Mouse (Mus musculus) midbrain, embryonic 11.5 days (tissue): ENCODE measurements at regions not wholly inside any gene's neighbourhood (a gene's known extent, or its start where the extent isn't known, plus 50 kb on each side); places are given as distances from the start of the nearest gene placed in this dataset.

Source experiments
- ATAC-seq: fragments of 200-750 bp; cut with Nextera tagmentation; 2 replicates; pipeline ENCODE4 v1.8.0; 2017; ENCODE audit warnings: moderate TSS enrichment, moderate library complexity; ENCODE audit not compliant: low FRiP score
- DNase-seq: peaks from one replicate; pipeline ENCODE4 v3.0.0; 2015; ENCODE audit warnings: low spot score; ENCODE audit errors: missing footprints
- H3K27ac ChIP-seq: fragments of 300-500 bp; sonication (generic); 2 replicates; pipeline ENCODE4 v1.5.1; 2014; ENCODE audit warnings: low read depth, low read length
- H3K27me3 ChIP-seq: fragments of 300-500 bp; sonication (generic); 2 replicates; pipeline ENCODE4 v1.6.1; 2014; ENCODE audit warnings: mild to moderate bottlenecking, low read length, moderate library complexity, mixed read lengths; ENCODE audit not compliant: control insufficient read depth, insufficient read depth
- H3K36me3 ChIP-seq: fragments of 300-500 bp; sonication (generic); 2 replicates; pipeline ENCODE4 v1.6.1; 2014; ENCODE audit warnings: mild to moderate bottlenecking, low read length, moderate library complexity, mixed read lengths; ENCODE audit not compliant: control insufficient read depth, insufficient read depth
- H3K4me1 ChIP-seq: fragments of 300-500 bp; sonication (generic); 2 replicates; pipeline ENCODE4 v1.6.1; 2014; ENCODE audit warnings: low read length; ENCODE audit not compliant: control insufficient read depth, insufficient read depth
- H3K4me2 ChIP-seq: fragments of 300-500 bp; sonication (generic); 2 replicates; pipeline ENCODE4 v1.6.1; 2014; ENCODE audit warnings: mild to moderate bottlenecking, moderate library complexity
- H3K4me3 ChIP-seq: fragments of 300-500 bp; sonication (generic); 2 replicates; pipeline ENCODE4 v1.5.1; 2014; ENCODE audit warnings: low read depth, low read length
- H3K9ac ChIP-seq: fragments of 300-500 bp; sonication (generic); 2 replicates; pipeline ENCODE4 v1.6.1; 2014; ENCODE audit warnings: low read length
- H3K9me3 ChIP-seq: fragments of 300-500 bp; sonication (generic); 2 replicates; pipeline ENCODE4 v1.6.1; 2016; ENCODE audit warnings: low read length; ENCODE audit not compliant: control insufficient read depth
- WGBS: fragments of 180-500 bp; shearing (Covaris S2); extraction: QIAGEN DNeasy Blood & Tissue Kit; methylation state at CpG from one replicate; pipeline ENCODE4 v1.1.7; 2014; 5-methylcytosine and 5-hydroxymethylcytosine counted together

- Histone ChIP-seq H3K9ac (no peak overlapping the region), H3K4me3 (no peak overlapping the region), H3K4me2 (no peak overlapping the region), H3K9me3 (no peaks in the 10 kb centered on the region), H3K27ac (no peak overlapping the region), H3K4me1 (no peaks in the 10 kb centered on the region), H3K27me3 (no peaks in the 10 kb centered on the region), H3K36me3 (no peaks in the 10 kb centered on the region)
- 69% methylated on average over 3 of the region's 3 CpGs for WGBS
- ATAC-seq (peak; percentile 65), DNase-seq (no peak)
Measured at GRCm38 (mm10) chr5:78993258-78993657, 1585.4 kb upstream of the Igfbp7 start.

- 92% methylated on average over 1 of the region's 1 CpGs for WGBS
- H3K36me3 ChIP-seq, result no peaks in the 10 kb centered on the region
Measured at GRCm38 (mm10) chr5:78989714-78990113, 1581.9 kb upstream of the Igfbp7 start.

GRCm38 (mm10) chr5:78976480-78977041 is 1568.7 kb upstream of the Igfbp7 start:
- Histone ChIP-seq H3K4me1 (no peaks in the 10 kb centered on the region), H3K4me2 (no peak overlapping the region), H3K36me3 (no peaks in the 10 kb centered on the region), H3K9ac (no peak overlapping the region), H3K4me3 (no peak overlapping the region), H3K27me3 (no peaks in the 10 kb centered on the region), H3K27ac (no peak overlapping the region), H3K9me3 (no peaks in the 10 kb centered on the region)
- WGBS, result 88% methylated on average over 3 of the region's 3 CpGs
- ATAC-seq (no peak), DNase-seq (no peak)

More at GRCm38 (mm10) chr5:78989714-78990113, 1581.9 kb upstream of the Igfbp7 start:
- H3K9me3 ChIP-seq, result no peaks in the 10 kb centered on the region
- DNase-seq (no peak), ATAC-seq (no peak)
- no peak overlapping the region for H3K27ac ChIP-seq
- H3K4me1 ChIP-seq, result no peaks in the 10 kb centered on the region
- no peak overlapping the region for H3K4me3 ChIP-seq
- no peaks in the 10 kb centered on the region for H3K27me3 ChIP-seq
- no peak overlapping the region for H3K9ac ChIP-seq
- no peak overlapping the region for H3K4me2 ChIP-seq

- no peaks in the 10 kb centered on the region for H3K36me3 ChIP-seq
- H3K9ac ChIP-seq, result no peak overlapping the region
- H3K27ac ChIP-seq, result no peak overlapping the region
- no peaks in the 10 kb centered on the region for H3K4me1 ChIP-seq
- H3K4me3 ChIP-seq, result no peak overlapping the region
- no peaks in the 10 kb centered on the region for H3K27me3 ChIP-seq
- no peak for ATAC-seq
- H3K9me3 ChIP-seq, result no peaks in the 10 kb centered on the region
- no peak for DNase-seq
- no peak overlapping the region for H3K4me2 ChIP-seq
Measured at GRCm38 (mm10) chr5:78945702-78946101, 1537.9 kb upstream of the Igfbp7 start.

GRCm38 (mm10) chr5:78921860-78922610 is 1514.2 kb upstream of the Igfbp7 start:
- no peak for ATAC-seq
- H3K27ac ChIP-seq, result no peak overlapping the region
- no peaks in the 10 kb centered on the region for H3K27me3 ChIP-seq
- H3K4me2 ChIP-seq, result no peak overlapping the region
- H3K4me3 ChIP-seq, result no peak overlapping the region
- no peak for DNase-seq
- H3K36me3 ChIP-seq, result no peaks in the 10 kb centered on the region
- H3K9me3 ChIP-seq, result no peaks in the 10 kb centered on the region
- WGBS, result 68% methylated on average over 3 of the region's 3 CpGs
- H3K9ac ChIP-seq, result no peak overlapping the region
- H3K4me1 ChIP-seq, result no peaks in the 10 kb centered on the region

GRCm38 (mm10) chr5:78900128-78900527 is 1492.3 kb upstream of the Igfbp7 start:
- Histone ChIP-seq H3K4me3 (no peak overlapping the region), H3K27me3 (no peaks in the 10 kb centered on the region), H3K4me1 (no peaks in the 10 kb centered on the region), H3K9ac (no peak overlapping the region), H3K9me3 (no peaks in the 10 kb centered on the region), H3K36me3 (no peaks in the 10 kb centered on the region), H3K4me2 (no peak overlapping the region), H3K27ac (no peak overlapping the region)
- ATAC-seq, result no peak
- WGBS, result 89% methylated on average over 3 of the region's 3 CpGs
- no peak for DNase-seq

- 67% methylated on average over 3 of the region's 3 CpGs for WGBS
- Histone ChIP-seq H3K9me3 (no peaks in the 10 kb centered on the region), H3K27me3 (no peaks in the 10 kb centered on the region), H3K9ac (no peak overlapping the region), H3K27ac (no peak overlapping the region), H3K4me3 (no peak overlapping the region), H3K4me2 (no peak overlapping the region), H3K4me1 (no peaks in the 10 kb centered on the region), H3K36me3 (no peaks in the 10 kb centered on the region)
- DNase-seq, result no peak
- 0 out of 2 replicates have a peak, but pooled peaks have one; percentile 46 for ATAC-seq
Measured at GRCm38 (mm10) chr5:78878775-78879174, 1470.9 kb upstream of the Igfbp7 start.

GRCm38 (mm10) chr5:78845126-78845525 is 1437.3 kb upstream of the Igfbp7 start:
- ATAC-seq (no peak), DNase-seq (no peak)
- H3K27me3 ChIP-seq, result no peaks in the 10 kb centered on the region
- no peaks in the 10 kb centered on the region for H3K4me1 ChIP-seq
- H3K27ac ChIP-seq, result no peak overlapping the region
- 90% methylated on average over 1 of the region's 1 CpGs for WGBS
- no peaks in the 10 kb centered on the region for H3K36me3 ChIP-seq
- no peak overlapping the region for H3K4me2 ChIP-seq
- H3K9me3 ChIP-seq, result no peaks in the 10 kb centered on the region
- no peak overlapping the region for H3K9ac ChIP-seq
- no peak overlapping the region for H3K4me3 ChIP-seq

GRCm38 (mm10) chr5:78797391-78797790 is 1389.5 kb upstream of the Igfbp7 start:
- ATAC-seq (no peak), DNase-seq (no peak)
- no peaks in the 10 kb centered on the region for H3K27me3 ChIP-seq
- H3K4me3 ChIP-seq, result no peak overlapping the region
- H3K4me1 ChIP-seq, result no peaks in the 10 kb centered on the region
- WGBS, result 83% methylated on average over 1 of the region's 1 CpGs
- no peak overlapping the region for H3K27ac ChIP-seq
- H3K9me3 ChIP-seq, result no peaks in the 10 kb centered on the region
- no peak overlapping the region for H3K9ac ChIP-seq
- no peaks in the 10 kb centered on the region for H3K36me3 ChIP-seq
- H3K4me2 ChIP-seq, result no peak overlapping the region
